Mouse (Mus musculus): ENCODE results near the gene C87436.

C87436 gene

DNA sequence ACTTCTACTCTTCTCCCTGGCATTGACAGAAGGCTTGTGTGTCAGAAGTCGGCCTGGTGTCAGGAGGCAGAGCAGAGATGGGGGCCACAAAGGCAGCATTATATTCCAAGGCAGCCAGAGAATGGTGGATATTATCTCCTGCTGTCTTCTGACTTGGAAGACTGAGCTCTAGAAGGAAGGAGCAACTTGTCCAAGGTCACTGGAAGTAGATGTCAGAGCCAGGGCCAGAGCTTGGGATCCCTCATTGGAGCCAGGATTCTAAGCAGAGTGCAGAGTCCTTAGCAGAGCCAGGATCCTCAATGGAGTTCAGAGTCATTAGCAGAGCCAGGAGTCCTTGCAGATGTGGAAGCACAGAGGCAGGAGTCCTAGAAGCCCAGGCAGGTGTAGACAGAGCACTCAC lies 77.8 kb downstream of the C87436 start:
- DNase-seq: no peak

DNA sequence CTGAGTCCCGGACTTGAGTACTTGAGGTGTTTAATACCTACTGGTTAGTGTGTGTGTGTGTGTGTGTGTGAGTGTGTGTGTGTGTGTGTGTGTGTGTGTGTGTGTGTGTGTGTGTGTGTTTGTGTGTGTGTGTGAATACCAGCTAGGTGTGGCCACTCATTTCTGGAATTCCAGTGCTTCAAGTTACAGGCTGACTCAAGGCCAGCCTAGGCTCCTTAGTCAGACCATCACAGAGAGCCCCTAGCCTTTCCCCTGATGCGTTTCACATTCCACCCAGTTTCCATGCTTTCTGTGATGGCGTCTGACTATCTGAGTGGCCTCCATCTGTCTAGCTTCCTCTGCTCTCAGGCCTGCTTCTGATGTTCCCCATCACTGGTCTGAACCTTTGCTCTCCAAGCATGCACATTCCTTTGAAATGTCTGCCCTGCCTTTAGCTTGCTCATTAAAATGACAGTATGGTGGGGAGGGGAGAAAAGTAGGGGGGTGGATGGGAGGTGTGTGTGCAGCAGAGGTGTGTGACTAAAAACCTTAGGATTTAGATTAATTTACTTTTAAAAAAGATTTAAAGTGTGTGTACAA lies 81.7 kb downstream of the C87436 start:
- DNase-seq: no peak

DNA sequence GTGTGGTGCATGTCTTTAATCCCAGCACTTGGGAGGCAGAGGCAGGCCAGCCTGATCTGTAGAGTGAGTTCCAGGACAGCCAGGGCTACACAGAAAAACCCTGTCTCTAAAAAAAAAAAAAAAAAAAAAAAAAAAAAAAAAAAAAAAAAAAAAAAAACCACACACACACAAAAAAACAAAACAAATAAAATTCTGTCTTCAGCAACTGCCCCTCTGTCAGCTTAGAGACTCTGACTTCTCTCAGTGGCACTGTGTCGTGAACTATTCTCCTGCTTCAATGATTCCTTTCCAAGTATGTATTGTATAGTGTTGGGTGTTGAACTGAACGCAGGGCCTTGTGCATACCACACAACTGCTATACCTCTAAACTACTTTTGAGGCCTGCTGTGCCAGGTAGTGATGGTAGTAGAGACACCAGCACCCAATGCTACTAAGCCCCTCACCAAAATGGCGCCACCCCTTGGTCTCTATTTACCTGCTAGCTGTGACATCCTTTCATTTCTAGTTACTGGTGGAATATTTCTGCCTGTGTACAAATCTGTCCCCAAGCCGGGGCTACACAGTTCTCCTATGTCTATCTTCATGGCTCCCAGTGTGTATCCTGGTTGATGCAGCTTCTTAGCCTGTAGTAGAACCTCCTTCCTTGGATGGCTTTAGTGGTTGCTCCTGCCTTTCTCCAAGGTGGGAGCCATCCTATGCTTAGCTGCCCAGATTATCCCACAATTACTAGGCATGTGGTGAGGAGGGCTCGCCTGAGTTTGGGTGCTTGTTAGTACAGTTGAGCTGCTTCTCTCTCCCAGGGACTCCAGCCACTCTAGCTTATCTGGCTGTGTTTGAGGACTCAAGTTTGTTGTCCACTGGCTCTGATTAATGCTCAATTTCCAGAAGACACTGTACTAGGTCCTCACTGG lies 84.1 kb downstream of the C87436 start:
- DNase-seq: no peak

Data from lung, adult 18-20 months (tissue).